In the genomic region with DNA sequence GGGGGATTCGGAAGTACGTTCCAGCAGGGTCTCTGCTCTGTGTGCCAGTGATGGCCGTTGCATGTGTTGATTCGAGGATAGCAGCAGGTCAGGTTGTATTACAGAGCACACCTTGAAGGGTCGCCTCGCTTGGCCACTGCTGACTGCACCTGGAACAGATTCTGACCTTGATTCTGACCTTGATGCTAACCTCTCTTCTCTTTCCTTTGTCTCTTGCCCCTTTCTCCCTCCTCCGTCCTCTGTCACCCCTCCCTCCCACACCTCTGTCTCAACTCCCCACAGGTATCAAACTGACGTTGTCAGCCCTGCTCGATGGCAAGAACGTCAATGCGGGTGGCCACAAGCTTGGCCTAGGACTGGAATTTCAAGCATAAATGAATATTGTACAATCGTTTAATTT, we compare ENCODE assay signal across 21 mouse cellular contexts.
"Had no signal": no experiment of that assay in that cellular context is flagged by ENCODE, and none has a peak within 500 bp of the region (broad histone marks: within the 10 kb centered on the region; RNA-seq: fewer than 3 reads in every experiment).

No protein-coding gene starts in this region.

- H3K27me3 ChIP-seq: liver, embryonic 15.5 days; lung, embryonic 15.5 days; midbrain, embryonic 12.5 days; neural tube, embryonic 13.5 days; neural tube, embryonic 15.5 days; stomach, embryonic 15.5 days had no signal

- H3K4me1 ChIP-seq: lung, embryonic 15.5 days; midbrain, embryonic 10.5 days; midbrain, embryonic 12.5 days; neural tube, embryonic 13.5 days; neural tube, embryonic 15.5 days; stomach, embryonic 15.5 days had no signal

- H3K9me3 ChIP-seq: liver, embryonic 15.5 days; lung, embryonic 15.5 days; midbrain, embryonic 10.5 days; midbrain, embryonic 12.5 days; neural tube, embryonic 13.5 days; neural tube, embryonic 15.5 days; stomach, embryonic 15.5 days had no signal

- ATAC-seq: liver, postnatal 0 days; midbrain, embryonic 16.5 days had no signal

- DNase-seq: liver, postnatal 0 days; lung, adult 2 months; lung, postnatal 10 days; lung, postnatal 4 days; midbrain, embryonic 14.5 days; retina, postnatal 1 day; right cerebral cortex, adult 18-20 months; right cerebral cortex, postnatal 25 days; right cerebral cortex, postnatal 4 days; thymus, adult 2 months; thymus, postnatal 25 days; thymus, postnatal 4 days had no signal

- H3K4me3 ChIP-seq: liver, embryonic 15.5 days; lung, embryonic 15.5 days; midbrain, embryonic 10.5 days; midbrain, embryonic 12.5 days; myocyte; neural tube, embryonic 13.5 days; neural tube, embryonic 15.5 days; stomach, embryonic 15.5 days had no signal
